Mouse (Mus musculus): ENCODE measurements around the gene Unk. TPM values are rescaled to one million over a fixed set of nuclear protein-coding genes. Genes with fewer than 3 reads are reported as not detected.

Unk gene
- total RNA-seq, 2 experiments from 2014 or later: 38.8 to 42.9 TPM

- no peak for DNase-seq
- intact Hi-C loops (cut with DNase I): no loop called here
These were observed 29.0 kb downstream of the Unk start for GRCm38 (mm10) chr11:116058868-116059690.

- intact Hi-C loops (cut with DNase I): no loop called here
- DNase-seq: no peak
These were observed 29.5 kb downstream of the Unk start for GRCm38 (mm10) chr11:116059691-116060025.

- intact Hi-C loops (cut with DNase I): no loop called here
- no peak for DNase-seq
These were observed 30.5 kb downstream of the Unk start for GRCm38 (mm10) chr11:116060596-116060995.

- DNase-seq: no peak
- intact Hi-C loops (cut with DNase I): no loop called here
These were observed 31.7 kb downstream of the Unk start for GRCm38 (mm10) chr11:116061641-116062415.

GRCm38 (mm10) chr11:116062521-116062920 is 32.4 kb downstream of the Unk start:
- peak; percentile 47 for DNase-seq
- intact Hi-C loops (cut with DNase I): no loop called here

GRCm38 (mm10) chr11:116063562-116063961 is 33.4 kb downstream of the Unk start:
- DNase-seq: peak; percentile 78
- intact Hi-C loops (cut with DNase I): no loop called here

- no peak for DNase-seq
- intact Hi-C loops (cut with DNase I): no loop called here
These were observed 34.2 kb downstream of the Unk start for GRCm38 (mm10) chr11:116064187-116064867.

- intact Hi-C loops (cut with DNase I): no loop called here
- DNase-seq: no peak
These were observed 35.2 kb downstream of the Unk start for GRCm38 (mm10) chr11:116065345-116065744.

- intact Hi-C loops (cut with DNase I): no loop called here
These were observed 41.4 kb downstream of the Unk start for GRCm38 (mm10) chr11:116071510-116071909.

GRCm38 (mm10) chr11:116072608-116073007 is 42.5 kb downstream of the Unk start:
- intact Hi-C loops (cut with DNase I): no loop called here
- no peak for DNase-seq

More at GRCm38 (mm10) chr11:116071510-116071909, 41.4 kb downstream of the Unk start:
- DNase-seq: no peak

GRCm38 (mm10) chr11:116074436-116074991 is 44.4 kb downstream of the Unk start:
- intact Hi-C loops (cut with DNase I): no loop called here
- no peak for DNase-seq

GRCm38 (mm10) chr11:116075539-116076265 is 45.6 kb downstream of the Unk start:
- no peak for DNase-seq
- intact Hi-C loops (cut with DNase I): no loop called here

- DNase-seq: no peak
- intact Hi-C loops (cut with DNase I): no loop called here
These were observed 46.1 kb downstream of the Unk start for GRCm38 (mm10) chr11:116076266-116076540.

GRCm38 (mm10) chr11:116076836-116077235 is 46.7 kb downstream of the Unk start:
- no peak for DNase-seq
- intact Hi-C loops (cut with DNase I): no loop called here

GRCm38 (mm10) chr11:116077446-116078204 is 47.5 kb downstream of the Unk start, which contains the start of gene Unc13d:
Gene Unc13d (minus strand): TSS chr11:116077961.
- no peak for DNase-seq
- intact Hi-C loops (cut with DNase I): no loop called here

- peak; percentile 61 for DNase-seq
- intact Hi-C loops (cut with DNase I): no loop called here
These were observed 48.1 kb downstream of the Unk start for GRCm38 (mm10) chr11:116078221-116078620.

GRCm38 (mm10) chr11:116078676-116079320 is 48.7 kb downstream of the Unk start:
- intact Hi-C loops (cut with DNase I): no loop called here
- no peak for DNase-seq

- no peak for DNase-seq
- intact Hi-C loops (cut with DNase I): no loop called here
These were observed 49.4 kb downstream of the Unk start for GRCm38 (mm10) chr11:116079511-116079910.

- intact Hi-C loops (cut with DNase I): no loop called here
- DNase-seq: no peak
These were observed 51.0 kb downstream of the Unk start for GRCm38 (mm10) chr11:116081081-116081480.
